Mouse (Mus musculus): ENCODE data around the gene Rgs1. TPM values are rescaled to one million over a fixed set of nuclear protein-coding genes. Genes with fewer than 3 reads are reported as not detected.

The Rgs1 gene
- 265 TPM for total RNA-seq (2023)

DNA sequence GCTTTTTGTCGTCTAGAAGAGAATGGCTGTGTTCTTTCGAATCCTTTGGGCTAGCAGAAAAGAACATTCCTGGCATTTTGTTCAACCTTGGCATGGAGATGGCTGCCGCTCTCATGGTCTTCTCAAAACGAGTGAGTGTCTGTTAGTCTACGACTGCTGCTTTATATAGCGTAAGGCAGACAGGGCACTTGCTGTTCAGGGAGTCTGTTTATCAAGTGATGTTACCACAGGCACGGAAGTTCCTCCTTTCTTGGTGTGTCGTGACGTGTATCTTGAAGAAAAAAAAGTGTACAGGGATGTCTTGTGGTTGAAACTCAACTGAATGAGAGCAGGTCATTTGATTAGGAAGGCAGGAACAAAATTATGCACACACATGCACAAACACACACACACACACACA, at the start of gene Rgs1:
Gene Rgs1, minus strand, starts transcription at position 320 of the 400 bp plus-strand sequence.

Other genes starting within 250 kb of the Rgs1 start
- gene Rgs2, start 245.1 kb downstream of the Rgs1 start, total RNA-seq (2023), result 274 TPM
- gene Rgs13, start 71.9 kb downstream of the Rgs1 start, total RNA-seq (2023), result not detected